Mouse (Mus musculus) heart, embryonic 14.5 days (tissue): ENCODE data around the gene Rgs9. TPM values are rescaled to one million over a fixed set of nuclear protein-coding genes. Genes with fewer than 3 reads are reported as not detected.

Source experiments
- ATAC-seq: fragments of 200-750 bp; cut with Nextera tagmentation; 2 replicates; pipeline ENCODE4 v1.8.0; 2017; ENCODE audit warnings: low read depth, moderate TSS enrichment; ENCODE audit not compliant: insufficient number of reproducible peaks, insufficient read depth, low FRiP score
- H3K27ac ChIP-seq, 2 experiments: fragments of 200-500 bp in 1 of 2; fragments of 300-500 bp in 1 of 2; sonication (generic) in 1 of 2; replicated peaks in 1 of 2; 2 replicates each; pipeline ENCODE4 v1.5.1; 2012 to 2014; ENCODE audit warnings: low read depth in 2 of 2, low read length in 2 of 2, control low read depth in 1 of 2, mild to moderate bottlenecking in 1 of 2, mixed read lengths in 1 of 2; ENCODE audit not compliant: control insufficient read depth in 1 of 2, insufficient read depth in 1 of 2
- H3K27me3 ChIP-seq: fragments of 300-500 bp; sonication (generic); 2 replicates; pipeline ENCODE4 v1.6.1; 2014; ENCODE audit warnings: mild to moderate bottlenecking, low read length, control low read depth; ENCODE audit not compliant: control insufficient read depth, insufficient read depth
- H3K36me3 ChIP-seq: fragments of 300-500 bp; sonication (generic); 2 replicates; pipeline ENCODE4 v1.6.1; 2014; ENCODE audit warnings: mild to moderate bottlenecking, control low read depth, low read length, mixed read lengths; ENCODE audit not compliant: control insufficient read depth, insufficient read depth
- H3K4me1 ChIP-seq, 2 experiments: fragments of 200-500 bp in 1 of 2; fragments of 300-500 bp in 1 of 2; sonication (generic) in 1 of 2; 2 replicates each; pipeline ENCODE4 v1.6.1; 2012 to 2014; ENCODE audit warnings: low read length in 2 of 2, control low read depth in 1 of 2, mixed read lengths in 1 of 2; ENCODE audit not compliant: control insufficient read depth in 2 of 2, insufficient read depth in 2 of 2
- H3K4me2 ChIP-seq: fragments of 300-500 bp; sonication (generic); 2 replicates; pipeline ENCODE4 v1.6.1; 2014; ENCODE audit warnings: mild to moderate bottlenecking, low read length
- H3K4me3 ChIP-seq, 2 experiments: fragments of 200-500 bp in 1 of 2; fragments of 300-500 bp in 1 of 2; sonication (generic) in 1 of 2; 2 replicates each; pipeline ENCODE4 v1.5.1; 2012 to 2014; ENCODE audit warnings: low read length in 2 of 2, mild to moderate bottlenecking in 2 of 2, control low read depth in 1 of 2, low read depth in 1 of 2, moderate library complexity in 1 of 2; ENCODE audit not compliant: control insufficient read depth in 1 of 2, insufficient read depth in 1 of 2
- H3K9ac ChIP-seq: fragments of 300-500 bp; sonication (generic); 2 replicates; pipeline ENCODE4 v1.6.1; 2014; ENCODE audit warnings: mild to moderate bottlenecking, low read length
- H3K9me3 ChIP-seq: fragments of 300-500 bp; sonication (generic); 2 replicates; pipeline ENCODE4 v1.6.1; 2016; ENCODE audit warnings: low read length, control low read depth; ENCODE audit not compliant: control insufficient read depth
- WGBS: fragments of 180-500 bp; shearing (Covaris S2); extraction: QIAGEN DNeasy Blood & Tissue Kit; methylation state at CpG from one replicate; pipeline ENCODE4 v1.1.7; 2014; 5-methylcytosine and 5-hydroxymethylcytosine counted together
- polyA plus RNA-seq: library from polyadenylated mRNA; unstranded; fragments of >200 nt; fragmentation: Nextera tagmentation; extraction: Ambion mirVana; gene quantifications from 2 replicates; pipeline ENCODE4 v1.2.1, GENCODE M21; 2014

Rgs9 gene
- polyA plus RNA-seq, 1 experiment from 2014 or later: 0.82 TPM

DNA sequence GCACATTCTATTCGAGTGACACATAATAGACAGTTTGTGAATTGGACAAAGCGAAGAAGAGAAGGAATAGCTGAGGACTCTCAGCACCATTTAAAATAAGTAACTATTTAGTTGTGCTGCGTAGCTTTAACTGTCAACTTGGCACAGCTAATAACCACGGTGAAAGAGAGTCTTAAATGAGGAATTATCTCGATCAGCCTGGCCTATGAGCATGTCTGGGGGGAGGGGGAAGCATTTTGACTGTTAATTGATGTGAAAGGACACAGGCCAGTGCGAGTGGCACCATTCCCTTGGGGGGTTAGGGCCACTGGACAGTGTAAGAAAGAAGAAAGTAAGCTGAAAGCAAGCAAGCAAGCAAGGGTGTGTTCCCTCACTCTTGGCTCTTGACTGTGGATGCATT is 38.0 kb upstream of the Rgs9 start:
- no peaks in the 10 kb centered on the region for H3K36me3 ChIP-seq
- no peaks in the 10 kb centered on the region for H3K27me3 ChIP-seq
- H3K9me3 ChIP-seq: no peaks in the 10 kb centered on the region
- no peak for ATAC-seq
- H3K27ac ChIP-seq: no peak overlapping the region
- H3K4me3 ChIP-seq: no peak overlapping the region
- 0 out of 4 replicates have a peak, but pooled peaks cover 0 to 9% of the 10 kb centered on the region in 2 experiments for H3K4me1 ChIP-seq
- H3K9ac ChIP-seq: no peak overlapping the region
- H3K4me2 ChIP-seq: no peak overlapping the region
- WGBS: 55% methylated on average over 6 of the region's 6 CpGs

- Histone ChIP-seq H3K9ac (no peak overlapping the region), H3K27ac (no peak overlapping the region), H3K36me3 (no peaks in the 10 kb centered on the region), H3K4me2 (no peak overlapping the region), H3K4me1 (0 out of 4 replicates have a peak, but pooled peaks cover 0 to 10% of the 10 kb centered on the region in 2 experiments), H3K9me3 (no peaks in the 10 kb centered on the region), H3K27me3 (no peaks in the 10 kb centered on the region), H3K4me3 (no peak overlapping the region)
- 88% methylated on average over 4 of the region's 4 CpGs for WGBS
- no peak for ATAC-seq
These were observed 36.8 kb upstream of the Rgs9 start for GRCm38 (mm10) chr11:109334773-109335172.

DNA sequence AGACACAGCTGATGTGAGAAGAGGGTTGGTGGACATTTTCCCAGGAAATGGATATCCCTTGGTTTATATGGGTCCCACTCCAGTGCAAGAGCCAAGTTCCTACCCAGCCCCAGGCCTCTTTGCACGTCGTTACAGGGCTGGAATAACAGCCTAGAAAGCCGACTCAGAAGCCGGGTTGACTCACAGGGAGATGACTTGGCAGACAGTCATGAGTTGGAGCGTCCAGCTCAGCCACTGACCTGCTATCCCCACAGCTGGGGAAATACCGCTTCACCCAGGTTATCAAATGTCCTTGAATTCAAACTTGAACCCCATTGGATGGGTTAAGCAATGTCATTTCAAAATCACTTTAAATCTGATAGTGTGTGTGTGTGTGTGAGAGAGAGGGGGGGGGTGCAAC is 34.8 kb upstream of the Rgs9 start:
- H3K27me3 ChIP-seq: no peaks in the 10 kb centered on the region
- no peaks in the 10 kb centered on the region for H3K9me3 ChIP-seq
- 0 out of 4 replicates have a peak, but pooled peaks cover 0 to 10% of the 10 kb centered on the region in 2 experiments for H3K4me1 ChIP-seq
- H3K9ac ChIP-seq: no peak overlapping the region
- no peak overlapping the region for H3K4me3 ChIP-seq
- no peak overlapping the region for H3K4me2 ChIP-seq
- 48% methylated on average over 6 of the region's 6 CpGs for WGBS
- H3K27ac ChIP-seq: no peak overlapping the region
- H3K36me3 ChIP-seq: no peaks in the 10 kb centered on the region
- no peak for ATAC-seq

DNA sequence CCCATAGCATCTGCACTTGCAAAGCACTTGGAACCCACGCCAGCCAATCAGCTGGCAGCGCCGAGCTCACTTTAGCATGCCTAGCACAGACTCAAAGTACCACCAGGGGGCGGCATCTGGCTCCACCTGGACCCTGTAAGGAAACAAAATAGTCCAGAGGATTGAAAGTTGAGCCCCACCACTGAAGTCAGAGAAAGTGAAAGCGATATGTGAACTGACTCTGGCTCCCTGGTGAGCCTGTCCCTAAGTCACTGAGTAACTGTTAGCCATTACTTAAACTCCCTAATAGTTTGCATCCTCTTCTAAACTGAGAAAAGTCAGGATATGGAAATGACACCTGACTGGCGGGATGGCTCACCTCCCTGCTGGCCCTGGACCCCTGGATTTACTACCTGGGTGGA is 33.5 kb upstream of the Rgs9 start:
- Histone ChIP-seq H3K4me3 (peak overlapping the region; percentile 25 to 42), H3K9me3 (no peaks in the 10 kb centered on the region), H3K4me2 (peak overlapping the region; percentile 67), H3K4me1 (0 out of 4 replicates have a peak, but pooled peaks cover 0 to 10% of the 10 kb centered on the region in 2 experiments), H3K9ac (peak overlapping the region; percentile 55), H3K36me3 (no peaks in the 10 kb centered on the region), H3K27me3 (no peaks in the 10 kb centered on the region), H3K27ac (no peak overlapping the region)
- WGBS: 6% methylated on average over 6 of the region's 6 CpGs
- peak; percentile 86 for ATAC-seq

DNA sequence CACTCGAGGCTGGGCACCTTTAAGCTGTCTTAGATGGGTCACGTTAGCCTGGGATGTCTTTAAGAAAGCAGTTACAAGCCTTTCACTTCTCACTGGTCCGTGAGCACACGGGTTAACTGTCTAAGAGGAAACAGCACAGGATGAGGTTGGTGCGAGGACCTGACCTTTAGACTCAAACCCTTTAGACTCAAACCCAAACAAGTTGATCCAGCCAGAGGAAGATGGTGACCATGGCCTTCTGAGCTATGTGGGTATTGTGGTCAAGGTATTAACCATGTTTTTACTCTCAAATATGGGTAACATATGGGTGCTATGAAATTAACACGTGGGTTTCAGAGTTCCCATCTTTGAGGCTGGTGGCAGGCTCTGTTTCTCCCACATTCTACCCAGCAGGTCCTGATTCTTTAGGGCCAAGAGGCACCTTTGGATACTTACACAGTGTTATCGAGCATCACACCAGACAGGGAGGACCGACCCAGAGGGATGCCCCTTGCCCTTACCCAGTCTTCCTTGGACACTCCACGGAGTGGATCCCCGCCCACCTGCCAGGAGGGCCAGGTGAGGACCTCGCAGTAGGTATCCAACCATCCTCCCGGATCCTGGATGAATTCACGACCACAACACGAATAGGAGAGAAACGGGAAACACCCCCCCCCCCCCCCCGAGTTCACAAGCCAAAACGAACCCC is 32.9 kb upstream of the Rgs9 start:
- Histone ChIP-seq H3K4me3 (peak overlapping the region in 1 of 2 experiments; percentile 42; a peak in 1 of 4 replicates), H3K9ac (no peak overlapping the region), H3K4me2 (peak overlapping the region; percentile 67), H3K4me1 (0 out of 4 replicates have a peak, but pooled peaks cover 0 to 10% of the 10 kb centered on the region in 2 experiments), H3K27ac (no peak overlapping the region), H3K27me3 (no peaks in the 10 kb centered on the region), H3K36me3 (no peaks in the 10 kb centered on the region), H3K9me3 (no peaks in the 10 kb centered on the region)
- 33% methylated on average over 16 of the region's 17 CpGs for WGBS
- 0 out of 2 replicates have a peak, but pooled peaks have one; percentile 5 for ATAC-seq

DNA sequence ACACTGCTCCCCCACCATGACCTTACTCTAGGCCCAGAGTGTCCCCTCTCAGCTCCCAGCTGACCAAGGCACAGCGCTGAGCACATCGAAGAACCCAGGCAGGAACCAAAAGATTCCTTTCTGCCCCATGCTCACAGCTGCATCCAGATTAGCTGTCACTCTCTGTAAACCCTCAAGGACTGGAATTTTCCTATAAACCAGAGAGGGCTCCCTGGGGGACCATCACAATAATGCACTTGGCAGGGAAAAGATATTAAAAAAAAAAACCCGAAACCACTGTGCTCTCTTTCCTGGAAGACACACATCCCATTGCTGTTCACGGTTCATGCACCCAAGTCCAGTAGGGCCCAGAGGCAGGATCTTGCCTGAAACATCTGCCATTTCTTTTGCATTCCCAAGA is 31.4 kb upstream of the Rgs9 start:
- Histone ChIP-seq H3K36me3 (no peaks in the 10 kb centered on the region), H3K27me3 (no peaks in the 10 kb centered on the region), H3K9ac (no peak overlapping the region), H3K4me1 (0 out of 4 replicates have a peak, but pooled peaks cover 0 to 10% of the 10 kb centered on the region in 2 experiments), H3K9me3 (no peaks in the 10 kb centered on the region), H3K4me2 (no peak overlapping the region), H3K4me3 (no peak overlapping the region), H3K27ac (no peak overlapping the region)
- WGBS: 49% methylated on average over 4 of the region's 4 CpGs
- ATAC-seq: no peak

GRCm38 (mm10) chr11:109327952-109328351 is 30.0 kb upstream of the Rgs9 start:
- WGBS: 84% methylated on average over 10 of the region's 10 CpGs

More at GRCm38 (mm10) chr11:109327952-109328351, 30.0 kb upstream of the Rgs9 start:
- no peaks in the 10 kb centered on the region for H3K27me3 ChIP-seq
- no peak for ATAC-seq
- no peak overlapping the region for H3K9ac ChIP-seq
- H3K4me2 ChIP-seq: no peak overlapping the region
- no peaks in the 10 kb centered on the region for H3K36me3 ChIP-seq
- 0 out of 4 replicates have a peak, but pooled peaks cover 0 to 10% of the 10 kb centered on the region in 2 experiments for H3K4me1 ChIP-seq
- no peaks in the 10 kb centered on the region for H3K9me3 ChIP-seq
- no peak overlapping the region for H3K27ac ChIP-seq
- H3K4me3 ChIP-seq: no peak overlapping the region
